ENCODE assay signal across 21 mouse cellular contexts in the genomic region with DNA sequence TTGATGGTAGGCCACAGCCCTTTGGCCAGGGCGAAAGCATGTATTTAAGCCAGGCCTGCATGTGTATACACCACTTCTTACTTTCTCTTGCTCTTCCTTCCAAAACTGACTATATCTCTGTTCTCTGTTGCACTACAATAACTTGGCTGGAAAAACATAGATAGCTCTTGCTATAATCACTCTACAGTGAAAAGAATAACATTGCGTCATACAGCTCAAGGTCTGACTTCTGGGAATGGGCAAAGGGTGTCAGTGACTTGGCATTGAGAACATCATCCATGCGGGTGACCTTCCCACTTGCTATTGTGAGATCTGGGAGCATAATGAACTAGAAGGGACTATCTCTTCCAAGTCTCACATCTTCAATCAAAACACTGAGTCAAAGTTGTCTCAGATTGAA.
DNase-seq lines count a peak whose midpoint lies in the region; ATAC-seq and TF ChIP-seq lines count a peak whose summit lies in the region.
"Had no signal": no experiment of that assay in that cellular context is flagged by ENCODE, and none has a peak within 500 bp of the region (broad histone marks: within the 10 kb centered on the region; RNA-seq: fewer than 3 reads in every experiment).

No protein-coding gene starts in this region.

- H3K4me3 ChIP-seq in heart, embryonic 11.5 days (ENCODE audit: low read depth, low read length), result no peak overlapping the region
- H3K4me3 ChIP-seq in heart, embryonic 10.5 days, result no peak overlapping the region
- no peak overlapping the region for H3K4me3 ChIP-seq in heart, postnatal 0 days (ENCODE audit: low read depth, low read length)
- H3K4me3 ChIP-seq: embryonic facial prominence, embryonic 15.5 days; forebrain, embryonic 15.5 days; hindbrain, embryonic 15.5 days; limb, embryonic 13.5 days; liver, embryonic 15.5 days had no signal

- no peak overlapping the region for H3K4me2 ChIP-seq in heart, embryonic 11.5 days
- H3K4me2 ChIP-seq in heart, postnatal 0 days (ENCODE audit: low read depth, low read length), result no peak overlapping the region
- H3K4me2 ChIP-seq: embryonic facial prominence, embryonic 15.5 days; forebrain, embryonic 15.5 days; hindbrain, embryonic 15.5 days; limb, embryonic 13.5 days; liver, embryonic 15.5 days had no signal

- H3K27ac ChIP-seq in heart, embryonic 11.5 days (ENCODE audit: low read depth, low read length), result no peak overlapping the region
- H3K27ac ChIP-seq in heart, embryonic 10.5 days, result no peak overlapping the region
- H3K27ac ChIP-seq in heart, postnatal 0 days (ENCODE audit: low read depth), result no peak overlapping the region
- H3K27ac ChIP-seq: embryonic facial prominence, embryonic 15.5 days; forebrain, embryonic 15.5 days; hindbrain, embryonic 15.5 days; limb, embryonic 13.5 days; liver, embryonic 15.5 days had no signal

- no peaks in the 10 kb centered on the region for H3K9me3 ChIP-seq in heart, embryonic 11.5 days (replicated peaks; ENCODE audit: control insufficient read depth, low read length)
- H3K9me3 ChIP-seq in heart, embryonic 10.5 days, result no peaks in the 10 kb centered on the region
- H3K9me3 ChIP-seq in heart, postnatal 0 days (replicated peaks; ENCODE audit: control insufficient read depth, low read length), result no peaks in the 10 kb centered on the region
- H3K9me3 ChIP-seq: embryonic facial prominence, embryonic 15.5 days; forebrain, embryonic 15.5 days; hindbrain, embryonic 15.5 days; limb, embryonic 13.5 days; liver, embryonic 15.5 days had no signal

- H3K4me1 ChIP-seq in heart, embryonic 11.5 days (ENCODE audit: control insufficient read depth, insufficient read depth, low read length), result no peaks in the 10 kb centered on the region
- no peaks in the 10 kb centered on the region for H3K4me1 ChIP-seq in heart, embryonic 10.5 days
- no peaks in the 10 kb centered on the region for H3K4me1 ChIP-seq in heart, postnatal 0 days (ENCODE audit: control insufficient read depth, insufficient read depth)
- H3K4me1 ChIP-seq: embryonic facial prominence, embryonic 15.5 days; forebrain, embryonic 15.5 days; hindbrain, embryonic 15.5 days; limb, embryonic 13.5 days; liver, embryonic 15.5 days had no signal

- no peaks in the 10 kb centered on the region for H3K36me3 ChIP-seq in heart, embryonic 11.5 days (ENCODE audit: control insufficient read depth, insufficient read depth, low read length)
- no peaks in the 10 kb centered on the region for H3K36me3 ChIP-seq in heart, embryonic 10.5 days
- H3K36me3 ChIP-seq in heart, postnatal 0 days (replicated peaks; ENCODE audit: control insufficient read depth, insufficient read depth, low read length), result no peaks in the 10 kb centered on the region
- H3K36me3 ChIP-seq: embryonic facial prominence, embryonic 15.5 days; forebrain, embryonic 15.5 days; hindbrain, embryonic 15.5 days; limb, embryonic 13.5 days; liver, embryonic 15.5 days had no signal

- peak; percentile 52; the same call in 1 of the 2 replicates for ATAC-seq in heart, embryonic 11.5 days (replicated peaks; ENCODE audit: insufficient number of reproducible peaks, low FRiP score, low TSS enrichment)
- ATAC-seq in heart, postnatal 0 days (ENCODE audit: insufficient read depth, low read depth), result peak; percentile 49; the same call in 1 of the 2 replicates
- ATAC-seq: CD4-positive, CD25-positive, alpha-beta regulatory T cell, adult 4 months; forebrain, embryonic 15.5 days had no signal

- H3K27me3 ChIP-seq in heart, embryonic 11.5 days (ENCODE audit: control insufficient read depth, insufficient read depth, low read length), result no peaks in the 10 kb centered on the region
- no peaks in the 10 kb centered on the region for H3K27me3 ChIP-seq in heart, embryonic 10.5 days (ENCODE audit: insufficient read depth, poor library complexity, severe bottlenecking)
- H3K27me3 ChIP-seq in heart, postnatal 0 days (ENCODE audit: control insufficient read depth, insufficient read depth, low read length), result no peaks in the 10 kb centered on the region
- H3K27me3 ChIP-seq: embryonic facial prominence, embryonic 15.5 days; forebrain, embryonic 15.5 days; hindbrain, embryonic 15.5 days; limb, embryonic 13.5 days; liver, embryonic 15.5 days had no signal

- no peak for TF ChIP-seq EP300 in heart, postnatal 0 days (IDR thresholded peaks at IDR 0.05; ENCODE audit: low read depth)

- no peak overlapping the region for H3K9ac ChIP-seq in heart, embryonic 11.5 days (ENCODE audit: low read depth, low read length)
- H3K9ac ChIP-seq in heart, postnatal 0 days (replicated peaks; ENCODE audit: low read depth, low read length), result no peak overlapping the region
- H3K9ac ChIP-seq: embryonic facial prominence, embryonic 15.5 days; forebrain, embryonic 15.5 days; hindbrain, embryonic 15.5 days; limb, embryonic 13.5 days; liver, embryonic 15.5 days had no signal

- DNase-seq in heart, embryonic 10.5 days (ENCODE audit: low spot score), result no peak
- DNase-seq in heart, postnatal 0 days (ENCODE audit: low spot score), result peak; percentile 78
- DNase-seq in heart, adult 8-10 months (ENCODE audit: low spot score), result no peak
- DNase-seq in lung, postnatal 36 days, result peak; percentile 18
- no peak for DNase-seq in lung, postnatal 14 days
- DNase-seq in adrenal gland, postnatal 36 days, result peak; percentile 35 to 45
- no peak for DNase-seq in layer of hippocampus, adult 9-10 months (ENCODE audit: low spot score)
- DNase-seq: cerebellum, adult 11 months; cerebellum, adult 9-11 months; kidney, adult 9 months; kidney, postnatal 4 days; layer of hippocampus, adult 9-11 months; thymus, adult 18-20 months; thymus, postnatal 36 days had no signal

- 58% methylated on average over 3 of the region's 3 CpGs for WGBS in heart, embryonic 11.5 days (ENCODE audit: insufficient replicate concordance)
- 69% methylated on average over 3 of the region's 3 CpGs for WGBS in heart, embryonic 10.5 days
- WGBS in heart, postnatal 0 days, result 46% methylated on average over 3 of the region's 3 CpGs

- TF ChIP-seq CTCF in heart, postnatal 0 days (IDR thresholded peaks at IDR 0.05; ENCODE audit: low read depth), result no peak

Comparison
In these comparisons a context has a peak if more than half of its experiments do, and no peak if none do; other contexts are left out.
1. DNase-seq: peak in heart, postnatal 0 days (single experiment), lung, postnatal 36 days (single experiment) and adrenal gland, postnatal 36 days (2 of 2); none in heart, embryonic 10.5 days (single experiment), heart, adult 8-10 months (single experiment), lung, postnatal 14 days (single experiment) and layer of hippocampus, adult 9-10 months (single experiment).